Mouse (Mus musculus) heart, embryonic 10.5 days (tissue): Measurements from ENCODE around the gene Kif1c. TPM values are rescaled to one million over a fixed set of nuclear protein-coding genes. Genes with fewer than 3 reads are reported as not detected.

Experiments
- DNase-seq: peaks from one replicate; pipeline ENCODE4 v3.0.0-alpha.2; 2017; ENCODE audit warnings: low spot score
- H3K27ac ChIP-seq: fragments of 300-500 bp; sonication (generic); 2 replicates; pipeline ENCODE4 v1.5.1; 2016; ENCODE audit warnings: mild to moderate bottlenecking
- H3K27me3 ChIP-seq: fragments of 300-500 bp; sonication (generic); 2 replicates; pipeline ENCODE4 v1.6.1; 2016; ENCODE audit warnings: mild to moderate bottlenecking; ENCODE audit not compliant: poor library complexity, insufficient read depth, severe bottlenecking
- H3K36me3 ChIP-seq: fragments of 300-500 bp; sonication (generic); 2 replicates; pipeline ENCODE4 v1.6.1; 2016; ENCODE audit warnings: mild to moderate bottlenecking, moderate library complexity
- H3K4me1 ChIP-seq: fragments of 300-500 bp; sonication (generic); 2 replicates; pipeline ENCODE4 v1.6.1; 2016; ENCODE audit warnings: mild to moderate bottlenecking
- H3K4me3 ChIP-seq: fragments of 300-500 bp; sonication (generic); 2 replicates; pipeline ENCODE4 v1.5.1; 2016; ENCODE audit warnings: mild to moderate bottlenecking, moderate library complexity
- H3K9me3 ChIP-seq: fragments of 300-500 bp; sonication (generic); 2 replicates; pipeline ENCODE4 v1.6.1; 2016; ENCODE audit warnings: mild to moderate bottlenecking, moderate library complexity
- WGBS: fragments of 180-500 bp; shearing (Covaris S2); methylation state at CpG from one replicate; pipeline ENCODE4 v1.1.7; 2016; 5-methylcytosine and 5-hydroxymethylcytosine counted together
- polyA plus RNA-seq: library from polyadenylated mRNA; unstranded; fragments of >200 nt; fragmentation: Nextera tagmentation; extraction: Ambion mirVana; gene quantifications from 2 replicates; pipeline ENCODE4 v1.2.1, GENCODE M21; 2016

Kif1c gene
- polyA plus RNA-seq = 2.1 and 2.6 TPM in 2 replicates

GRCm38 (mm10) chr11:70699722-70700556 lies at the start of gene Kif1c, which contains the start of gene Inca1:
Gene Kif1c (plus strand): TSS chr11:70700548.
Gene Inca1 (minus strand): TSS chr11:70700155.
- Histone ChIP-seq H3K36me3 (peaks cover 26% of the 10 kb centered on the region), H3K27me3 (no peaks in the 10 kb centered on the region), H3K4me1 (peaks cover 37% of the 10 kb centered on the region), H3K27ac (peak within 1 kb of the TSS; percentile 99), H3K9me3 (no peaks in the 10 kb centered on the region), H3K4me3 (peak within 1 kb of the TSS; percentile 79)
- DNase-seq = peak; percentile 94
- WGBS = 1% methylated on average over 68 of the region's 69 CpGs

DNA sequence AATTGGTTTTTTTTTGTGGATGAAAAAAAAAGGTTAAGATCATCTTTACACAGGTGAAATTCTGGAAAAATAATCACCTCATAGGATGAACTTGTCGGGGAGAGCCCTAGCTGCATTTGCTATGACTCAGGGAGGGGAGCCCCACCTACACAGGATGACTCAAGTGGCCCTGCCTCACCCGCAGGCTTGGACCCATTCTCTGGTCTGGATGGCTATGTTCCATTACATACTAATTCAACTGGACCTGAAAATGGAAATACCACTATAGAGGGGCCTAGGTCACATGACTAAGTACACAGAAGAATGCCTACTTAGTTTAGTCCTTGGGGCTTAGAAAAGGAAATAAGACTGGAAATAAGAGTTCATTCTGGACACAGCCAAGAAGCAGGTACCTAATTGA lies 49.0 kb upstream of the Kif1c start:
- H3K4me1 ChIP-seq = peaks cover 51% of the 10 kb centered on the region
- peak overlapping the region; percentile 27; the same call in 1 of the 2 replicates for H3K4me3 ChIP-seq

DNA sequence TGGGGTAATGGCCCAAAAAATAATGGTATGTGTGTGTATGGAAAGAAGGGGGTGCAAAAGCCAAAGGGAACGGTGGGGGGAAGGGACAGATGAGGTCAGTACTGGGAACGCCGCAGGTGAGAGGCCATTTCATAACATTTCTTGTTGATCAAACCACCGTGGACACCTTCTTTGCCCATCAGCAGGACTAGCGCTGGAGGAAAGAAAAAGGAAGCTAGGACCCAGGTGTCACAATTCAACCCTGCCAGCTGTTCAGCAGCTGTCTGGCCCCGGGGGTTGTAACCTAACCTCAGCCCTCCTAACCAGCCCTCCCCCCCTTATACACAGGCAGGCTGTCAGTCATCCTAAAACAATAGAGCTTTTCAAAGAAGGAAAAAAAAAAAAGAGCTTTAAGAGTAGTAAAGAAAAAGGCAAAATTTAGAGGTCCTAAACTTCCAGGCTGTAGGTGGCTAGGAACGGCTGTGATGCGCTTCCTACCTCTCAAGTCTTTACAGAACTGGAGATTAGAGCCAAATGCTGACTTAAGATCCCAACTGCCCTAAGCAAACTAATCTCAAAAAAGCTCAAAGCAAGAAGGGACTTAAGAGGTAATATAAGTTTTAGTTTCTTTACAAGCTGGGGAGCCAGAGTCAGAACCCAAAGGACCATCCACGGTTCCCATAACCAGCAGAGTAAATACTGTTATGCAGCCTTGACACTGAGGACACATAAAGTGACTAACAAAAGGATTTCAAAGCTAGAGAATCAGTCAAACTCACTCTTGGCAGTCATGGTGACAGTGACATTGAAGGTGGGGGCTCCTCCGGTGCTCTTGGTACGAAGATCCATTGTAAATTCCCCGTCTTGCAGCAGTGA lies 48.1 kb upstream of the Kif1c start:
- 69% methylated on average over 12 of the region's 12 CpGs for WGBS
- peak; percentile 69 for DNase-seq
- peaks cover 59% of the 10 kb centered on the region for H3K4me1 ChIP-seq

More for the DNA sequence above, 49.0 kb upstream of the Kif1c start:
- H3K27me3 ChIP-seq = no peaks in the 10 kb centered on the region
- no peak for DNase-seq
- peaks cover 46% of the 10 kb centered on the region for H3K36me3 ChIP-seq
- no peaks in the 10 kb centered on the region for H3K9me3 ChIP-seq
- H3K27ac ChIP-seq = no peak overlapping the region
- 68% methylated on average over 2 of the region's 2 CpGs for WGBS

GRCm38 (mm10) chr11:70652884-70653344 lies 47.4 kb upstream of the Kif1c start:
- H3K27me3 ChIP-seq = no peaks in the 10 kb centered on the region
- H3K4me1 ChIP-seq = peaks cover 63% of the 10 kb centered on the region
- DNase-seq = no peak
- H3K9me3 ChIP-seq = no peaks in the 10 kb centered on the region
- H3K4me3 ChIP-seq = peak overlapping the region; percentile 100
- WGBS = 52% methylated on average over 6 of the region's 6 CpGs
- H3K36me3 ChIP-seq = peaks cover 48% of the 10 kb centered on the region
- H3K27ac ChIP-seq = peak overlapping the region; percentile 97

More for the DNA sequence above, 48.1 kb upstream of the Kif1c start:
- no peaks in the 10 kb centered on the region for H3K9me3 ChIP-seq
- H3K27ac ChIP-seq = peak overlapping the region; percentile 97; the same call in 1 of the 2 replicates
- H3K4me3 ChIP-seq = peak overlapping the region; percentile 100
- H3K27me3 ChIP-seq = no peaks in the 10 kb centered on the region
- peaks cover 46% of the 10 kb centered on the region for H3K36me3 ChIP-seq

DNA sequence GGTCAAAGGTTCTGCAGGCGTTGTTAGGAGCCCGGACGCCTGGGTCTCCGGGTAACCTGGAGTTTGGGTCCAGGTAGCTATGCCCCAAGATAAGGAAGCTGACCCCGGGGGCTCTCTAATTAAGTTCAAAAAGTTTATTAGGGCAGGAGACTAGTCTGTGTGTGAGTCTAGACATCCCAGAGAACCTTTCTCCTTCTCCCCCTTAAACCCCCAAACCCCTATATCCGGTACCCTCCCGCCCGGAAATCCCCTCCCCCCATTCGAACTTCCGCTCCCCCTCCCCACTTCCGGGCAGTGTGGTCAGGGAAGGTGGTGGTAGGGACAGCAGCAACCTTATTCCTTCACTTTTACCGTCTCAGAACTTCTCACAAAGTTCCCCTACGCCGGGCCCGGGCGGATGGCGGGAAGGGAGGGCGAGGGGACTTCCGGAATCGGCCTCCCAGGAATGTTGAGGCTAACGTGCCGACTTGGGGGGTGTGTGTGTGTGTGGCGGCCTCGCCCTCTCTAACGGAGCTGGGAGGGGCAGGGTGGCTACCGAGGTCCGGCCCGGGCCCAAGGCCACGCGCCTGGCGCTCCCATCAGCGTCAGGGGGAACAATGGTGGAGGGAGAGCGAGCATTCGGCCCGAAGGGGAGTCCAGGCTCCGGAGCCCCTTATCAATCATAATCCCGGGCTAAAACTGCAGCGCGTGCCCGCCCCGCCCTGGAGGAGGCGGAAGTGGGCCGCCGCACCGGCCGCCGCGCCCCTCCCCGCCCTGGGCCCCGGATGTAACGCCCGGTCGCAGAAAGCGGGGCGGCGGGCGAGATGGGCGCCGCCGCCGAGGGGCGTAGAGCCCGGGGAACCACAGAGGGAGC lies 46.8 kb upstream of the Kif1c start:
- no peaks in the 10 kb centered on the region for H3K9me3 ChIP-seq
- WGBS = under 1% methylated on average over 60 of the region's 63 CpGs
- peaks cover 49% of the 10 kb centered on the region for H3K36me3 ChIP-seq

GRCm38 (mm10) chr11:70654198-70654922 lies 46.0 kb upstream of the Kif1c start, which contains the start of gene Pfn1:
Gene Pfn1 (minus strand): TSS chr11:70654644.
- Histone ChIP-seq H3K36me3 (peaks cover 49% of the 10 kb centered on the region), H3K27ac (peak within 1 kb of the TSS; percentile 97), H3K9me3 (no peaks in the 10 kb centered on the region), H3K27me3 (no peaks in the 10 kb centered on the region), H3K4me3 (peak within 1 kb of the TSS; percentile 100), H3K4me1 (peaks cover 62% of the 10 kb centered on the region)
- under 1% methylated on average over 60 of the region's 61 CpGs for WGBS
- peak; percentile 92 for DNase-seq

More for the DNA sequence above, 46.8 kb upstream of the Kif1c start:
- Histone ChIP-seq H3K4me1 (peaks cover 63% of the 10 kb centered on the region), H3K4me3 (peak overlapping the region; percentile 100), H3K27me3 (no peaks in the 10 kb centered on the region), H3K27ac (peak overlapping the region; percentile 97)
- peak; percentile 90 for DNase-seq

- Histone ChIP-seq H3K27ac (peak overlapping the region; percentile 97), H3K27me3 (no peaks in the 10 kb centered on the region), H3K36me3 (peaks cover 48% of the 10 kb centered on the region), H3K4me3 (peak overlapping the region; percentile 100), H3K4me1 (peaks cover 64% of the 10 kb centered on the region), H3K9me3 (no peaks in the 10 kb centered on the region)
- WGBS = under 1% methylated on average over 48 of the region's 48 CpGs
- peak; percentile 91 for DNase-seq
These were observed 45.3 kb upstream of the Kif1c start for GRCm38 (mm10) chr11:70654923-70655570.

- under 1% methylated on average over 61 of the region's 61 CpGs for whole genome bisulfite sequencing
- H3K4me1 ChIP-seq = peaks cover 60% of the 10 kb centered on the region
These were observed 44.5 kb upstream of the Kif1c start for GRCm38 (mm10) chr11:70655571-70656455.

GRCm38 (mm10) chr11:70656456-70656927 lies 43.9 kb upstream of the Kif1c start:
- Histone ChIP-seq H3K4me1 (peaks cover 63% of the 10 kb centered on the region), H3K36me3 (peaks cover 48% of the 10 kb centered on the region), H3K9me3 (no peaks in the 10 kb centered on the region), H3K4me3 (peak overlapping the region; percentile 100), H3K27me3 (no peaks in the 10 kb centered on the region), H3K27ac (peak overlapping the region; percentile 97)
- 2% methylated on average over 16 of the region's 16 CpGs for WGBS
- DNase-seq = no peak

More at GRCm38 (mm10) chr11:70655571-70656455, 44.5 kb upstream of the Kif1c start:
- Histone ChIP-seq H3K27ac (peak overlapping the region; percentile 97), H3K27me3 (no peaks in the 10 kb centered on the region), H3K9me3 (no peaks in the 10 kb centered on the region), H3K4me3 (peak overlapping the region; percentile 100), H3K36me3 (peaks cover 48% of the 10 kb centered on the region)
- DNase-seq = peak; percentile 89

- no peaks in the 10 kb centered on the region for H3K9me3 ChIP-seq
- H3K4me3 ChIP-seq = peak within 1 kb of the TSS; percentile 100
- peaks cover 48% of the 10 kb centered on the region for H3K36me3 ChIP-seq
- no peaks in the 10 kb centered on the region for H3K27me3 ChIP-seq
- DNase-seq = no peak
- 6% methylated on average over 3 of the region's 3 CpGs for WGBS
- peaks cover 61% of the 10 kb centered on the region for H3K4me1 ChIP-seq
- H3K27ac ChIP-seq = peak within 1 kb of the TSS; percentile 97
These were observed 43.4 kb upstream of the Kif1c start, which contains the start of gene Eno3 for GRCm38 (mm10) chr11:70656964-70657363. Gene Eno3 (plus strand): TSS chr11:70657202.
